Mouse (Mus musculus) urinary bladder, postnatal 25 days (tissue): ENCODE results near the gene Pik3cd.

Experiments
- DNase-seq: peaks from one replicate; pipeline ENCODE4 v3.0.0; 2022; ENCODE audit warnings: low spot score

Gene Pik3cd

DNA sequence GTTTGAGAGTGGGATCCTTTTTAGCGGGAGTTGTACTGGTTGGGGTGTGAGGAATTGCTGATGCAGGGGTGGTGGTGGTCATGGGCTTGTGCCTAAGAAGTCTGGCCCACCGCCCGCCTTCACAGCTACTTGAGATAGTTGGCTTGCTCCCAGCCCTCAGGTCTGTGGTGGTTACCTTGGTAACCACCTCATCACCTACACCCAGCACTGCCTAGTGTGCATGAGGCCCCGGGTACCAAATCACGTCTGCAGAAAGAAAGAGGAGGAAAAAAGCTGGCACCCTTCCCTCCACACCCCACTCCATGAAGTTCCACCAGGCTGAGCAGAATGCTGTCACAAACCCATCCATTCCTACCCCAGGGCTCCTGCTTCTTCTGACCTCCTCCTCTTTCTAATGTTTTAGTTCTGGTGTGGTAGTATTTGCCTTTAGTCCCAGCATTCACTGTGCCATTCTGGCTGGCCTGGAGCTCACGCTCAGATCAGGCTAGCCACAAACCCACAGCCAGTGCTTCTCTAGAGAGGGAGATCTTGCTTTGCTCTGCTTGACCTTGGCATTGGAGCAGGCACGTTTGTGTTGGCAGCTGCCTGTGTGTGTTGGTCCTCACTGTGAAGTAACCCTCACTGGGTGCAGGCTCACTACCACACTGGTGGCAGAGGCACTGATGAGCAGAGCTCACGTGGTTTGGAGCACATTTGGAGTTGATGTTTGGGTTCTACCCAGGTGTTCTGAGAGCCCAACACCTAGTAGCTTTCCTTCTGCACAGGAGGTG, 92.9 kb downstream of the Pik3cd start:
- no peak for DNase-seq

DNA sequence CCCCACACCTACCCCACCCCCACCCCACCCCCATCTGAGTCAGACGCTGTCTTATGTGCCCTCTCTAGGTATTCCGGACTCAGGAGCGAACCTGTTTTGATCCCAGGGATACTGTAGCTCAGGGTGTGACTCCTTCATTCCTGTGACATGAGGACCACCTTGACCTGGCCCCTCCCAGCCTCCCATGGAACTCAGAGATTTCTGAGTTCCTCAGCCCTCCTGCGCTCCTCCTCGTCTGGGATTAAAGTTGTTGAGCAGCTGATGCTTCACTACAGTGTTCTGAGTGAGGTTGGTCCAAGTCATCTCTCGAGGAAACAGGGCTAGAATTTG, 94.1 kb downstream of the Pik3cd start:
- DNase-seq = no peak

DNA sequence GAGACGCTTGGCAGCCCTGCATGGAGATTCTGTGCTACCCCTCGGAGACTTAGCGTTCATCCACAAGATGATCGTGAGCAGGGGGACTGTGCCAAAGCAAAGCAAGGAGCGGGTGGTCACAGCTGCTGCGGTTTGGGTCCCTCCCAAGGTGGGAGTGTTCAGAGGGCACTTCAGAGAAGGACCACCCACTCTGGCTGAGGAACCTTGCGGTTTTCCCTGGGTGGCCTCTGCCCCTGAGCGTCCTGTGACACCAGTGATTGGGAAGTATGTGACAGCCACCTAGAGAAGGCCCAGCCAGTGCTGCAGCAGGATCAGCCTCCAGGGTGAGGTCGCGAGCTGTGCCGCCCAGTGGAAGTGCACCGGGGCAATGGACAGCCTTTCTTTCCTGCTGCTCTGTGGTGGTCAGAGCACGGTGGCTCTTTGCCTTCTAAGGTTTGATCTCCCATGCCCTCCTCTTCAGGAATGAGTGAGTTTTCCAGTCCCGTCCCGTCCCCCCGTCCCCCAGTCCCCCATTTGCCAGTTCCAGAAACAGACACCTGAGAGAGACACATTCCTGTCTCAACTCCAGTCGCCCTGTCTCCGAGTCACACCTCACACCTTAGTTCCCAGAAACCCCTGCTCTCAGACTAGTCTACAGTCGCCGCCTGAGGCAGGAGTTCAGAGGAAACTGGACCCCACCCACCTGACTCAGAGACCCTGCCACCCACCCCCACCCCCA, 94.6 kb downstream of the Pik3cd start:
- no peak for DNase-seq

DNA sequence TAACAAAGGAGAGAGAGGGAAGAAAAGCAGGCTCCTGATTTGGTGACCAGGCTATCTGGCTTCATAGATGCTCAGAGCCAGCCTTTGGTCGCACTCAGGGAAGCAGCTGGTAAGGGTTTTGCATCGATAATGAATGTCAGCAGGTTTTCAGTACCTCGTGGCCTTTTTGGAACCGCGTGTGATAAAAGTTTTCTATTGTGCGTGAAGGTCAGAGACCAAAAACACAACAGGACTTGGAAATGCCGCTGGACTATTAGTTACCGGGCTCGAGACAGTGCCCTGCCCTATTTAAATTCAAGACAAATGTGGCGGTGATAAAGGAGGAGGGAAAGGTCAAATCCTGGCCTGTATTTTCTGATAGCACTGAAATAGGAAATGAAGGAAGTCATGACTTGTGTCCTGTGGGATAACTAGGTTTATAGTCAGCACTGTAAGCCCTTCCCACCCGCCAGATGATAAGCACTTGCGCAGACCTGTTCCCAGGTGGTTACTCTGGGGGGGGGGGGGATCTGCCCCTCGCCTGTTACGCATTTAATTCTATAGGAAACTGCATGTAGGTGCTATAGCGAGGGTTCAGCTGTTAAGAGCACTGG, 95.5 kb downstream of the Pik3cd start:
- no peak for DNase-seq

DNA sequence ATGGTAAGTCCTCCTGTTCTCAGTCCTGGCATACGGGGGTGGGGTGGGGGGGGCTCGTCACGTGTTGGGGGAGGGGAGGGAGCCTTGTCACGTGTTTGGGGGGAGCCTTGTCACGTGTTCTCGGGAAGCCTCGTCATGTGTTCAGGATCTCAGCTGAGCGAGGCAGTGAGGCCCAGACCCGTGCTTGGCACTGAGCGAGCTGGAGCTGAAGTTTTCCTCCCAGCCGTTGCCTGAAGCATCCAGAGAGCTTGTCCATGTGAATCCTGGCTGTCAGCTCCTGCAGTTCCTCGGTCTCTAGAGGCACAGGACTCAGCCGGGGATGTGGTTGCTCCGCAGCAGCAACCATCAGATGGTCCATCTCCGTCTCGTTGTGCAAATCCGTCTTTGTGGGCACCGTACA, 96.3 kb downstream of the Pik3cd start:
- DNase-seq = no peak

DNA sequence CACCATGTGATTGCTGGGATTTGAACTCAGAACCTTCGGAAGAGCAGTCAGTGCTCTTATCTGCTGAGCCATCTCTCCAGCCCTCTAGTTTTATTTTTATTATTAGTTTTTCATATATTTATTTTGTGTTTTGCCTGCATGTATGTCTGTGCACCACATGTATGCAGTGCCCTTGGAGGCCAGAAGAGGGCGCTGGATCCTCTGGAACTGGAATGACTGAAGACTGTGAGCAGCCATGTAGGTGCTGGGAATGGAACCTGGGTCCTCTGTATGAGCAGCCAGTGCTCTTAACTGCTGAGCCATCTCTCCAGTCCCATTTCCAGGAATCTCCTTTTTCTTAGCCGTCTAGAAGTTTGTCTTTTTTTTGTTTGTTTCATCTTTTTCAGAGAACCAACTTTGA, 97.9 kb downstream of the Pik3cd start:
- no peak for DNase-seq

DNA sequence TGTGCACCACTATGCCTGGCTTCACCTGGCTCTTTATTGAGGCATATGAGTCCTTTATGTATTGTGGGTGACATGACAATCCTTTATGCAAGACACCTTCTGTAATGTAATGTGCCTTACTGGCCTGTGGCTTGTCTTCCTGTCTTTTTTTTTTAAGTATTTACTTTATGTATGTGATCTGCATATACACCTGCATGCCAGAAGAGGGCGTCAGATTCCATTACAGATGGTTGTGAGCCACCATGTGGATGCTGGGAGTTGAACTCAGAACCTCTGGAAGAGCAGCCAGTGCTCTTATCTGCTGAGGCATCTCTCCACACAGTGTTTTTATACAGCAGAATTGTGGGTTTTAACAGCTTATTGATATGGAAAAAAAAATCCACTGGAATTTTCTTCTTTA, 98.5 kb downstream of the Pik3cd start:
- no peak for DNase-seq

DNA sequence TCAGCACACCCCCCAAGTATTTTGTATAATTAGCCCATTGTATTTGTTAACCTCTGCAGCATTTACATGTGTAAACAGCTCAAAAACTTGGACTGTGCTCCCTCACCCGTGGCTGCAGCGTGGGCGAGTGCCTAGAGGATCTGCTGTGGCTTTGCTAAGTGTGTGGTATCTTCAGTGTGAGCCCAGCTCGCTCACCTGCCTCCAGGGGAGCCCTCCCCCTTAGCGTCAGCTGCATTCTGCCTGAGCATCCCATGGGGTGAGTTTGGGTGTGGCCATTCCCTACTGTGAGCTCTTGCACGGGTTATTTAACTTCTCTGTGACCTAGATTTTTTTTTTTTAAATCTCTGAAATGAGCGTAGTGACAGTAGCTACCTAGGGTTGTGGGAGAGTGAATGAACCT, 100.1 kb downstream of the Pik3cd start:
- no peak for DNase-seq

DNA sequence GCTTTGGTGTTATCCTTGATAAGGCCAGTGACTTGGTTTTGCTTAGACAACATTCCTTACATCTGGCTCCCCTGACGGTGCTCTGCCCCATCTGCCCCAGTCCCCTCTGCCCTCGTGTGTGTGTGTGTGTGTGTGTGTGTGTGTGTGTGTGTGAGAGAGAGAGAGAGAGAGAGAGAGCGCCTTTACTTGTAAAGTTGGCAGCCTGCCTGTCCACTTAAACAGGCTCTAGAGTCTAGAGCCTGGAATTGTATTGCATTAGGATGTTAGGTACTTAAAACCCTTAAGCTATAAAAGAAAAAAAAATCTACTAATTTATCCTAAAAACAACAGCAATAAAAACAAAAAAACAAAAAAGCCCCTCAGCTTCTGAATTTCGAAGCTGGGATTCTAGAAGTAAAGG, 100.9 kb downstream of the Pik3cd start:
- no peak for DNase-seq

DNA sequence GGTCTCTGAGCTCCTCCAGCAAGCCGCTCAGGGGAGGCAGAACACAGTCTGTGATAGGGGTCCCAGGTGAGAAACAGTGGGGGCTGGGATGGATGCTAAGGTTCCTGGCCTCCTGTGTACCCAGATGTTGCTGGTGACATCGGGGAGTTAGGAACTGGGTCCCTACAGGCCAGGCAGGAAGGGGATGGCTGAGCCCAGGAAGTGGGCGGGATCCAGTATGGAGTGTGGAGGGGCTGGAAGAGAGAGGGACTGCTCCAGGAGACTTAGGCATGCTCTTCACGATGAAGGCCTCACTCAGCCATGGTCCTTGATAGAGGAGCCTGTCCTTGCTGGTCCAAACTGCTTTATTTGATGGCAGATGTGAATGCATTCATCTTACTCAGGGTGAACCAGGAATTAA, 102.2 kb downstream of the Pik3cd start:
- DNase-seq = no peak

DNA sequence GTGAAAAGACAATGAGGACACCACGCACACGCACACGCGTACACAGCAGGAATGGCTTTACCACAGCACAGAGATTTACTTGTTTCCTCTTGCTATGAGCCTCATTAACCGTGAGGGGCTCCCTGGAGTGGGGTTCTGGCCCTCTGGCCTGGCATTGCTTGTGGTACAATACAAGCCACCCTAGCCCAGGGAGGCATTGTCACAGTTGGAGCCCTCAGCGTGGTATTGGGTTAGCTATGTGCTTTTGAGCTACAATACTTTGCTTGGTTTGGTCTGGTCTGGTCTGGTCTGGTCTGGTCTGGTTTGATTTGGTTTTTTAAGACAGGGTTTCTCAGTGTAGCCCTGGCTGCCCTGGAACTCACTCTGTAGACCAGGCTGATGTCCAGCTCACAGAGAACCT, 102.8 kb downstream of the Pik3cd start:
- no peak for DNase-seq
